Mouse (Mus musculus) ES-E14 (cell line): ENCODE results near the gene Cdr2. TPM values are rescaled to one million over a fixed set of nuclear protein-coding genes. Genes with fewer than 3 reads are reported as not detected.
"Not testable (repeated sequence)": the region's sequence is repeated elsewhere in the genome, so short reads cannot be mapped to it uniquely, and the experiment has no call there.

Source experiments
- DNase-seq: peaks from one replicate; pipeline ENCODE4 v3.0.0-alpha.2; 2013; ENCODE audit warnings: low read depth, low spot score
- H3K27ac ChIP-seq: 2 replicates; pipeline ENCODE4 v1.5.1; 2012; ENCODE audit warnings: low read depth, mild to moderate bottlenecking, low read length, moderate library complexity, mixed read lengths; ENCODE audit not compliant: poor library complexity, insufficient read depth, severe bottlenecking
- H3K36me3 ChIP-seq: 2 replicates; pipeline ENCODE4 v1.6.1; 2012; ENCODE audit warnings: mild to moderate bottlenecking, low read length, moderate library complexity, mixed read lengths; ENCODE audit not compliant: control insufficient read depth, poor library complexity, insufficient read depth, severe bottlenecking
- H3K4me1 ChIP-seq, 2 experiments: fragments of 150-350 bp in 1 of 2; sonication (generic) in 1 of 2; 2 replicates each; pipeline ENCODE4 v1.6.1; 2012; ENCODE audit warnings: low read length in 2 of 2, mild to moderate bottlenecking in 1 of 2, mixed read lengths in 1 of 2; ENCODE audit not compliant: control insufficient read depth in 2 of 2, insufficient read depth in 2 of 2, poor library complexity in 1 of 2
- H3K4me3 ChIP-seq, 2 experiments: fragments of 150-350 bp in 1 of 2; sonication (generic) in 1 of 2; 2 replicates each; pipeline ENCODE4 v1.5.1; 2012; ENCODE audit warnings: low read length in 2 of 2, low read depth in 1 of 2, mild to moderate bottlenecking in 1 of 2, mixed read lengths in 1 of 2; ENCODE audit not compliant: insufficient read depth in 1 of 2, poor library complexity in 1 of 2, severe bottlenecking in 1 of 2
- H3K9ac ChIP-seq: 2 replicates; pipeline ENCODE4 v1.6.1; 2012; ENCODE audit warnings: low read depth, mild to moderate bottlenecking, low read length, mixed read lengths; ENCODE audit not compliant: poor library complexity, insufficient read depth, severe bottlenecking
- H3K9me3 ChIP-seq: fragments of 150-350 bp; sonication (generic); 2 replicates; pipeline ENCODE4 v1.6.1; 2012; ENCODE audit warnings: low read depth, mild to moderate bottlenecking, low read length; ENCODE audit not compliant: control insufficient read depth, insufficient read depth
- CHD2 ChIP-seq: IDR thresholded peaks from 2 replicates; pipeline ENCODE4 v1.6.1; 2014; ENCODE audit warnings: mild to moderate bottlenecking, low read depth, low read length, inconsistent platforms
- HCFC1 ChIP-seq: IDR thresholded peaks from 2 replicates; pipeline ENCODE4 v1.6.1; 2012; ENCODE audit warnings: low read length, inconsistent platforms, borderline replicate concordance; ENCODE audit not compliant: insufficient read depth
- MAFK ChIP-seq: IDR thresholded peaks from 2 replicates; pipeline ENCODE4 v1.6.1; 2014; ENCODE audit warnings: mild to moderate bottlenecking, low read depth, low read length, inconsistent platforms; ENCODE audit not compliant: insufficient read depth
- ZC3H11A ChIP-seq: IDR thresholded peaks from 2 replicates; pipeline ENCODE4 v1.6.1; 2012; ENCODE audit warnings: low read depth, mild to moderate bottlenecking, inconsistent platforms, low read length, borderline replicate concordance
- ZNF384 ChIP-seq: IDR thresholded peaks from 2 replicates; pipeline ENCODE4 v1.6.1; 2012; ENCODE audit warnings: low read depth, low read length, inconsistent platforms
- in situ Hi-C, 2 experiments: fragments of 600-800 bp; cut with MboI; formaldehyde crosslinking; loops; one replicate each; pipeline ENCODE4 v1.15.1; 2025; ENCODE audit warnings: low sequenced_read_pairs in 2 of 2, inconsistent platforms in 1 of 2; ENCODE audit not compliant: unreplicated experiment in 2 of 2
- total RNA-seq: library from RNA; depleted of rRNA; stranded (reverse); fragments of 300-350 nt; gene quantifications from 2 replicates; pipeline ENCODE4 v1.2.3, GENCODE M21; 2012

The Cdr2 gene
- total RNA-seq, 1 experiment: 25.9 TPM

DNA sequence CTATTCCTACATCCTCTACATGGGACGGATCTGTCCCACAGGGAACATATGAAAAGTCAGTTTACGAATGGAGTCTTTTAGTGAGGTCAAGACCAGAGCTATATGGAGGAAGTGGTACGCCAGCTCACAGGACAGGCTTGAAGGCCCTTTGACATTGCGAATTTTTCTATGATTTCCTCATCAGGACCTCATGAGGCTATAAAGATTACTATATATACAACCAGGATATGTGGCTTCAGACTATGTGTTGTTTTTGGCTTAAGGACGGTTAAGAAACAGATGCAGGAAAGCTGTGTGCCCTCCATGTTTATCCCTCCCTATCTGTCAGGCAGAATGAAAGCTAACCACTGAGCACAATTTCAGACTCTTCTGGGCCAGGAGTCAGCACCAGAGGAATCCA lies 19.0 kb downstream of the Cdr2 start:
- H3K9ac ChIP-seq: no peak overlapping the region
- in situ Hi-C loops: no loop called here
- peaks cover 0 to 2% of the 10 kb centered on the region in 2 experiments; a peak in 1 of 4 replicates for H3K4me1 ChIP-seq
- no peak for DNase-seq
- TF ChIP-seq CHD2 (no peak), HCFC1 (no peak), ZNF384 (no peak), ZC3H11A (no peak), MAFK (no peak)
- no peaks in the 10 kb centered on the region for H3K9me3 ChIP-seq
- H3K4me3 ChIP-seq: no peak overlapping the region
- H3K27ac ChIP-seq: no peak overlapping the region
- peaks cover 11% of the 10 kb centered on the region for H3K36me3 ChIP-seq

DNA sequence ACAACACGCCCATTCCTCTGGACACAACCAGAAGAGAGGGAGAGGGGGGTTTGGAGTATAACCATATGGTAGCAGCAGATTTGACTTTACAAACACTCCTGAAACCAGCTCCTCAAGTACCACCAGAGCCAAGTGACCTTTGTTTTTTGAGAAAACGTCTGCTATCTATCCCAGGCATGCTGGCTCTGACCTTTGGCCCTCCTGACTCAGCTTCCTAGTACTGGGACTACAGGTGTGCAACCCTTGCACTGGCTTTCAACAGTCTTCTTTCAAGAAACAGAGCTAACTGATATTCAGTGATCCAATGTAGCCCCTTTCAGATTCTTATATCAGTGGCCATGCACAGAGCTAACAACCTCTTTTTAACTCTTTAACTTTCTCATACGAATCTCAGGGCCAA lies 20.2 kb downstream of the Cdr2 start:
- H3K9me3 ChIP-seq: no peaks in the 10 kb centered on the region
- H3K4me1 ChIP-seq: peaks cover 0 to 2% of the 10 kb centered on the region in 2 experiments; a peak in 1 of 4 replicates
- no peak for DNase-seq
- no peak overlapping the region for H3K9ac ChIP-seq
- peaks cover 16% of the 10 kb centered on the region for H3K36me3 ChIP-seq
- in situ Hi-C loops: no loop called here
- H3K4me3 ChIP-seq: no peak overlapping the region
- no peak for TF ChIP-seq HCFC1
- TF ChIP-seq CHD2: no peak
- no peak for TF ChIP-seq ZC3H11A
- TF ChIP-seq MAFK: no peak
- no peak for TF ChIP-seq ZNF384
- H3K27ac ChIP-seq: no peak overlapping the region

DNA sequence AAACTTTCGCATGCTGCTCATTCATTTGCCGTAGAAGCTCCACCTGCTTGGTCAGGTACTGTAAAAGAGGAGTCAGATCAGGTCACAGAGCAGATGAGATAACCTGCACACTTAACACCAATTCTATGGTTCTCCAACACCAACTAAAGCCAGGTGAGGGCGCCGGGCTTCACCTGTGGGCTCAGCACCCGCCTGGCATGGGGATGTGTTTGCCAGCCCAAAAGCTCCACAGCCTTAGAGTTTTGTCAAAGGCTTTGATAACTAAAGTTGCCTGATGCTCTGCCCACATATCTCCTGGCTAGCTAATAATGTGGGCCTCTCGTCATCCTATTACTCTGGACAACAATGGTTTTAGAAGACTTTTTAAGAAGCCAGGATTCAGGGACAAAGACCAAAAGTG lies 21.5 kb downstream of the Cdr2 start:
- Histone ChIP-seq H3K9me3 (no peaks in the 10 kb centered on the region), H3K36me3 (peaks cover 20% of the 10 kb centered on the region), H3K4me3 (no peak overlapping the region), H3K27ac (no peak overlapping the region), H3K4me1 (no peaks in the 10 kb centered on the region), H3K9ac (no peak overlapping the region)
- in situ Hi-C loops: no loop called here
- TF ChIP-seq ZNF384 (no peak), MAFK (no peak), HCFC1 (no peak), CHD2 (no peak), ZC3H11A (no peak)
- no peak for DNase-seq

DNA sequence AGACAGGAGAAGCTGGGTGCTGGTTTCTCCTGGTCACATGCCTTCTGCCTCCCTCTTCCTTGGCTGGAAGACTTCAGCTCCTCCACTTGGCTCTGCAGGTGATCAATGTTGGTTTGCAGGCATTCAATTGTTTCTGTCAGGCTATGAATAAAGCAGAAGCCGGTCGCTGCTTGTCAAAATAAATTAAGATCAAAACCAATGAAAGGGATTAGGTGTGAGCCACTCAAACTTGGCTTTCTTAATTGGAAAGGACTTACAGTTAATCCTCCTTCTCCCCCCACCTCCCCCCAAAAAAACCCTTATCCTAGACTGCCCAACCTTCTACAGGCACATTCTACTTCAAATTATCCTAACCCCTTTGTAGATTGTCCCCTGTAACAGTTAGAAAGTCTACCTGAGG lies 22.0 kb downstream of the Cdr2 start:
- TF ChIP-seq MAFK (no peak), ZNF384 (no peak), ZC3H11A (no peak), HCFC1 (no peak), CHD2 (no peak)
- Histone ChIP-seq H3K36me3 (peaks cover 20% of the 10 kb centered on the region), H3K4me3 (no peak overlapping the region), H3K9ac (no peak overlapping the region), H3K27ac (no peak overlapping the region), H3K4me1 (no peaks in the 10 kb centered on the region), H3K9me3 (no peaks in the 10 kb centered on the region)
- DNase-seq: no peak
- in situ Hi-C loops: no loop called here

DNA sequence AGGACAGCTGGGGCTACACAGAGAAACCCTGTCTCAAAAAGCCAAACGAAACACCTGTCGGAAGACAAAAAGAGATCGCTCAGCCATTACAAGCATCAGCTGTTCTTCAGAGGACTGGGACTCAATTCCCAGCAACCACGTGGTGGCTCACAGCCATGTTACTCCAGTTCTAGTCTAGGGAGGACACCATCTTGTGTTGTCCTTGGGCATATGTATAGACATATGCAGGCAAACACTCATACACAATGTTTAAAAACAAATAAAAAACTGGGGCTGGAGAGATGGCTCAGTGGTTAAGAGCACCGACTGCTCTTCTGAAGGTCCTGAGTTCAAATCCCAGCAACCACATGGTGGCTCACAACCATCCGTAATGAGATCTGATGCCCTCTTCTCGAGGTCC lies 28.5 kb downstream of the Cdr2 start:
- H3K9me3 ChIP-seq, DNase-seq, H3K4me3 ChIP-seq, H3K4me1 ChIP-seq, H3K9ac ChIP-seq, H3K27ac ChIP-seq, in situ Hi-C loops: not testable (repeated sequence)
- H3K36me3 ChIP-seq: peaks cover 14% of the 10 kb centered on the region
